Mouse (Mus musculus): ENCODE results near the gene Ano7. TPM values are rescaled to one million over a fixed set of nuclear protein-coding genes. Genes with fewer than 3 reads are reported as not detected.
A peak's percentile ranks its signal among the peaks of the same experiment; 100 is the strongest.

The Ano7 gene
- total and polyA plus RNA-seq, 3 experiments: 0.03 TPM; not detected in 2

- no peak overlapping the region for H3K4me3 ChIP-seq (ENCODE audit: control insufficient read depth in 1 of 2, insufficient read depth in 1 of 2, low read depth in 2 of 2, low read length in 2 of 2)
- no peak for DNase-seq (ENCODE audit: low read depth, low spot score)
- TF ChIP-seq MAFK (IDR thresholded peaks at IDR 0.05; ENCODE audit: borderline replicate concordance, low read depth, low read length) (no peak), USF1 (IDR thresholded peaks at IDR 0.05; ENCODE audit: low read depth, low read length) (no peak)
- H3K36me3 ChIP-seq (ENCODE audit: control insufficient read depth in 1 of 2, insufficient read depth in 2 of 2, low read length in 2 of 2): peaks cover 0 to 5% of the 10 kb centered on the region in 2 experiments; a peak in 2 of 4 replicates
- H3K4me1 ChIP-seq (ENCODE audit: control insufficient read depth in 1 of 2, insufficient read depth in 2 of 2, low read length in 2 of 2): no peaks in the 10 kb centered on the region
- no peak overlapping the region for H3K9ac ChIP-seq (ENCODE audit: control insufficient read depth, low read depth, low read length, poor library complexity, severe bottlenecking)
- H3K9me3 ChIP-seq (replicated peaks; ENCODE audit: insufficient read depth, low read length): no peaks in the 10 kb centered on the region
- no peak overlapping the region for H3K27ac ChIP-seq (ENCODE audit: control insufficient read depth, low read depth, low read length)
- H3K27me3 ChIP-seq (ENCODE audit: control insufficient read depth in 1 of 2, insufficient read depth in 2 of 2, low read length in 2 of 2): no peaks in the 10 kb centered on the region
- no peaks in the 10 kb centered on the region for H3K79me2 ChIP-seq (ENCODE audit: control insufficient read depth, insufficient read depth, low read length, poor library complexity)
These were observed 47.3 kb upstream of the Ano7 start for GRCm38 (mm10) chr1:93326446-93326845.

- H3K9me3 ChIP-seq (replicated peaks; ENCODE audit: insufficient read depth, low read length): no peaks in the 10 kb centered on the region
- H3K79me2 ChIP-seq (ENCODE audit: control insufficient read depth, insufficient read depth, low read length, poor library complexity): no peaks in the 10 kb centered on the region; the same call in 1 of the 2 replicates
- no peak overlapping the region for H3K4me3 ChIP-seq (ENCODE audit: control insufficient read depth in 1 of 2, insufficient read depth in 1 of 2, low read depth in 2 of 2, low read length in 2 of 2)
- DNase-seq (ENCODE audit: low read depth, low spot score): no peak
- TF ChIP-seq POLR2A (IDR thresholded peaks at IDR 0.05; ENCODE audit: control insufficient read depth in 1 of 2, insufficient read depth in 1 of 2, low read depth in 1 of 2, low read length in 2 of 2, poor library complexity in 1 of 2): 0 out of 4 replicates have a peak, but pooled peaks of 1 of the 2 experiments have one; percentile 15
- TF ChIP-seq BHLHE40 (IDR thresholded peaks at IDR 0.05; ENCODE audit: borderline replicate concordance, low read depth, low read length): no peak
- no peak for TF ChIP-seq MXI1 (IDR thresholded peaks at IDR 0.05; ENCODE audit: low read depth, low read length)
- no peak for TF ChIP-seq KAT2A (conservative IDR thresholded peaks at IDR 0.05; ENCODE audit: low read depth, low read length)
- H3K36me3 ChIP-seq (ENCODE audit: control insufficient read depth in 1 of 2, insufficient read depth in 2 of 2, low read length in 2 of 2): peaks cover 0 to 3% of the 10 kb centered on the region in 2 experiments; a peak in 2 of 4 replicates
- H3K9ac ChIP-seq (ENCODE audit: control insufficient read depth, low read depth, low read length, poor library complexity, severe bottlenecking): no peak overlapping the region
- H3K27ac ChIP-seq (ENCODE audit: control insufficient read depth, low read depth, low read length): no peak overlapping the region
- no peaks in the 10 kb centered on the region for H3K4me1 ChIP-seq (ENCODE audit: control insufficient read depth in 1 of 2, insufficient read depth in 2 of 2, low read length in 2 of 2)
- H3K27me3 ChIP-seq (ENCODE audit: control insufficient read depth in 1 of 2, insufficient read depth in 2 of 2, low read length in 2 of 2): no peaks in the 10 kb centered on the region
These were observed 39.1 kb upstream of the Ano7 start for GRCm38 (mm10) chr1:93334621-93335020.

GRCm38 (mm10) chr1:93342648-93343503 is 30.9 kb upstream of the Ano7 start, which contains the start of the genes Ppp1r7 and Pask:
Gene Ppp1r7, plus strand, starts transcription at chr1:93342854.
Gene Pask, minus strand, starts transcription at chr1:93343482.
- Histone ChIP-seq H3K9ac (ENCODE audit: control insufficient read depth, low read depth, low read length, poor library complexity, severe bottlenecking) (peak within 1 kb of the TSS; percentile 89), H3K79me2 (ENCODE audit: control insufficient read depth, insufficient read depth, low read length, poor library complexity) (peaks cover 35% of the 10 kb centered on the region), H3K9me3 (replicated peaks; ENCODE audit: insufficient read depth, low read length) (no peaks in the 10 kb centered on the region), H3K27me3 (ENCODE audit: control insufficient read depth in 1 of 2, insufficient read depth in 2 of 2, low read length in 2 of 2) (no peaks in the 10 kb centered on the region), H3K27ac (ENCODE audit: control insufficient read depth, low read depth, low read length) (peak within 1 kb of the TSS; percentile 72), H3K4me1 (ENCODE audit: control insufficient read depth in 1 of 2, insufficient read depth in 2 of 2, low read length in 2 of 2) (peaks cover 6 to 14% of the 10 kb centered on the region in 2 experiments; a peak in 3 of 4 replicates), H3K36me3 (ENCODE audit: control insufficient read depth in 1 of 2, insufficient read depth in 2 of 2, low read length in 2 of 2) (peaks cover 7 to 22% of the 10 kb centered on the region in 2 experiments), H3K4me3 (ENCODE audit: control insufficient read depth in 1 of 2, insufficient read depth in 1 of 2, low read depth in 2 of 2, low read length in 2 of 2) (peak within 1 kb of the TSS; percentile 74 to 84)
- peak; percentile 100 for DNase-seq (ENCODE audit: low read depth, low spot score)
- TF ChIP-seq USF1 (IDR thresholded peaks at IDR 0.05; ENCODE audit: low read depth, low read length): no peak
- TF ChIP-seq MAZ (IDR thresholded peaks at IDR 0.05; ENCODE audit: low read depth, low read length): peak; percentile 90
- no peak for TF ChIP-seq EP300 (IDR thresholded peaks at IDR 0.05; ENCODE audit: low read depth in 1 of 2, low read length in 2 of 2)
- no peak for TF ChIP-seq BHLHE40 (IDR thresholded peaks at IDR 0.05; ENCODE audit: borderline replicate concordance, low read depth, low read length)
- peak; percentile 61; the same call in 1 of the 2 replicates for TF ChIP-seq ELF1 (IDR thresholded peaks at IDR 0.05; ENCODE audit: low read depth, low read length)
- TF ChIP-seq GABPA (IDR thresholded peaks at IDR 0.05; ENCODE audit: low read depth, low read length): no peak
- peak; percentile 47 to 59; a peak in 2 of 4 replicates for TF ChIP-seq POLR2A (IDR thresholded peaks at IDR 0.05; ENCODE audit: control insufficient read depth in 1 of 2, insufficient read depth in 1 of 2, low read depth in 1 of 2, low read length in 2 of 2, poor library complexity in 1 of 2)
- TF ChIP-seq JUND (IDR thresholded peaks at IDR 0.05; ENCODE audit: low read depth, low read length): no peak
- no peak for TF ChIP-seq SMC3 (IDR thresholded peaks at IDR 0.05; ENCODE audit: low read depth, low read length)
- 0 out of 2 replicates have a peak, but pooled peaks have one; percentile 44 for TF ChIP-seq ZMIZ1 (IDR thresholded peaks at IDR 0.05; ENCODE audit: low read depth, low read length)
- TF ChIP-seq RCOR1 (IDR thresholded peaks at IDR 0.05; ENCODE audit: low read depth, low read length): no peak
- TF ChIP-seq MEF2A (IDR thresholded peaks at IDR 0.05; ENCODE audit: extremely low read depth, insufficient replicate concordance, low read depth, low read length, poor library complexity, severe bottlenecking): no peak
- TF ChIP-seq CTCF (IDR thresholded peaks at IDR 0.05 in 2 of 3, conservative IDR thresholded peaks at IDR 0.05 in 1 of 3; ENCODE audit: control insufficient read depth in 1 of 3, insufficient read depth in 1 of 3, low read depth in 2 of 3, low read length in 3 of 3, poor library complexity in 1 of 3, severe bottlenecking in 1 of 3): no peak
- TF ChIP-seq ZKSCAN1 (IDR thresholded peaks at IDR 0.05; ENCODE audit: low read depth, low read length): no peak
- TF ChIP-seq MYC (IDR thresholded peaks at IDR 0.05; ENCODE audit: low read depth, low read length): 0 out of 2 replicates have a peak, but pooled peaks have one; percentile 20
- TF ChIP-seq POLR2AphosphoS2 (IDR thresholded peaks at IDR 0.05; ENCODE audit: low read length): no peak
- TF ChIP-seq E2F4 (IDR thresholded peaks at IDR 0.05; ENCODE audit: borderline replicate concordance, low read depth, low read length): peak; percentile 99
- TF ChIP-seq CHD1 (IDR thresholded peaks at IDR 0.05; ENCODE audit: low read depth, low read length): no peak
- TF ChIP-seq TAL1 (IDR thresholded peaks at IDR 0.05; ENCODE audit: low read length): no peak

All from MEL (cell line).